Mouse (Mus musculus): ENCODE measurements around the gene Ppp2r5e.
A peak's percentile ranks its signal among the peaks of the same experiment; 100 is the strongest.
"Not testable (repeated sequence)": the region's sequence is repeated elsewhere in the genome, so short reads cannot be mapped to it uniquely, and the experiment has no call there.

Ppp2r5e gene

DNA sequence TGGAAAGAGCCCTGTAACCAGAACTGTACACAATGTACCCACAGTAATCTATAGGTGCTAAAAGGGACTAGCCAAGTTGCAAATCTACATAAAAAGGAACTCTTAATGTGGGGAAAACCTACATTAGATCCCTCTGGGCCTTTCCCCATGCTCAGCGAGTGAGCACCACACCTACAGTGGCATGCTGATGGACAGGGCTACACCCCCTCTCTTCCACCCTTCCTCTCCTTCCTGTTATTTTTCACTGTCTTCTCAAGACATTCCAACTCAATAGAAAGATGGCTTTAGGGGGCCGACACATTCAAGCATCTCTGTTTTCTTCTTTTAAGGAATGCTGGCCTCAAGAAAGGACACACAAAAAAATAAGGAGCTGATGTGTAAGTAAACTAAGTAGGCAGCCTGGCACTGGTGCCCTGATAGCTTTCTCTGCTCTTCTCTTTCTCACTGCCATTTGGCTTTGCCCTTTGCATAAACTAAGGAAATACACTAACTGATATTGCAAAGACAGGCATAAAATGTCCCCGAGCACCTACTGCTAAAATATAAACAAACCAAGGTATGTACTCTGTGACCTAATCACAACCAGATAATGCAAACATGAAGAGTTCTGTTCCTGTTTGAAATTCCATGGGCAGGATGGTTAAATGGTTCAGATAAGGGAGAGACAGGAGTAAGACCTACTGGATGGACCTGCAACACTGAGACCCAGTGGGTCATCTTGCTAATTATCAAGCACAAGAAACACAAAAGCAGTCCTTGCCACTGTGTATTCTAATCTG lies 103.3 kb downstream of the Ppp2r5e start:
- no peak for DNase-seq (ENCODE audit: inconsistent age in 2 of 2, low spot score in 1 of 2)

DNA sequence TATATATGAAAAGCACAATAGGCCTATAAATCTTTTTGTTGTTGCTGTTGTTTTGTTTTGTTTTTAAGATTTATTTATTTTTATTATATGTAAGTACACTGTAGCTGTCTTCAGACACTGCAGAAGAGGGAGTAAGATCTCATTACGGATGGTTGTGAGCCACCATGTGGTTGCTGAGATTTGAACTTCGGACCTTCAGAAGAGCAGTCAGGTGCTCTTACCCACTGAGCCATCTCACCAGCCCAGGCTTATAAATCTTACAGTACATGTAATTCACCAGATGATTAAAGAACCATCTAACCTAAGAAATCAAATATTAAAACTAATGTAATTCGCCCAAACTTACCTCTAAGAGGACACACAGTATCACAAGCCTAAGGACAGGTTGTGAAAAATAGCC lies 103.9 kb downstream of the Ppp2r5e start:
- not testable (repeated sequence) for DNase-seq (ENCODE audit: inconsistent age in 2 of 2, low spot score in 1 of 2)

- DNase-seq (ENCODE audit: inconsistent age in 2 of 2, low spot score in 1 of 2), result no peak
Observed at GRCm38 (mm10) chr12:75487500-75487899, 108.5 kb downstream of the Ppp2r5e start.

- DNase-seq (ENCODE audit: inconsistent age in 2 of 2, low spot score in 1 of 2), result no peak
Observed at GRCm38 (mm10) chr12:75486568-75487286, 109.3 kb downstream of the Ppp2r5e start.

DNA sequence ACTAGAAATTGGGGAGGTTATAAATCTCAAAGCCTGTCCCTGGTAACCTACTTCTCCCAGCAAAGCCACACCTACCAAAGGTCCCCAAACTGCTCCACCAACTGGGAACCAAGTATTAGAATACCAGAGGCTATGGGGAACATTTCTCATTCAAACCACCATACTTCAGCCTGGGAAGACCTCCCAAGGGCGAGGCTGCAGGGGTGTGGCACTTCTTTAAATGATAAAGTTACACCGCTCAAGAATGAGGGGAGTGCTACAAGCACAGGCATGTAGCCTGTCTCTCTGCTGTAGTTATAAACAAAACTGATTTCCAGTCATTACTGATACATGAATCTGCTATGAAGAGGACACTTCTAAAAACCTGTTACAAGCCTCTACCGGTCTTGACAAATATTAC lies 113.3 kb downstream of the Ppp2r5e start:
- no peak for DNase-seq (ENCODE audit: inconsistent age in 2 of 2, low spot score in 1 of 2)

DNA sequence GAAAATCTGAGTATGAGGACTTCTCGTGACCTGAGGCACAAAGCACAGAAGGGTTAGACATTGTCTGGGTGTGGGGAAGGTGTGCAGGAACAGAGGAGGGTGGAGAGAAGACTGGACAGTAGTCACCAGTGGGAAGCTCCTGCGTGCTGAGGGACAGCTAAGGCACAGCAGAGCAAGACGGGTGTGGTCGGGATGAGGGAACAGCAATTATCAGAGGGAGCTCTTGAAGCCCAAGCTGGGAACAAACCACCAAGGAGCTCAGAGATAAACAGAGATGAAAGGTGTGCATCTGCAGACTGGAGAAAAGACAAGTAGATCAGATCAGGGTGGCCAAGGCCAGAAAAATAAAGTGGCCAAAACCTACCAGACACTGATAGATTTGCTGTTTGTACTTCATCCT lies 114.0 kb downstream of the Ppp2r5e start:
- DNase-seq (ENCODE audit: inconsistent age in 2 of 2, low spot score in 1 of 2), result no peak

- no peak for DNase-seq (ENCODE audit: inconsistent age in 2 of 2, low spot score in 1 of 2)
Observed at GRCm38 (mm10) chr12:75480031-75480430, 116.0 kb downstream of the Ppp2r5e start.

- no peak for DNase-seq (ENCODE audit: inconsistent age in 2 of 2, low spot score in 1 of 2)
Observed at GRCm38 (mm10) chr12:75479375-75479898, 116.6 kb downstream of the Ppp2r5e start.

DNA sequence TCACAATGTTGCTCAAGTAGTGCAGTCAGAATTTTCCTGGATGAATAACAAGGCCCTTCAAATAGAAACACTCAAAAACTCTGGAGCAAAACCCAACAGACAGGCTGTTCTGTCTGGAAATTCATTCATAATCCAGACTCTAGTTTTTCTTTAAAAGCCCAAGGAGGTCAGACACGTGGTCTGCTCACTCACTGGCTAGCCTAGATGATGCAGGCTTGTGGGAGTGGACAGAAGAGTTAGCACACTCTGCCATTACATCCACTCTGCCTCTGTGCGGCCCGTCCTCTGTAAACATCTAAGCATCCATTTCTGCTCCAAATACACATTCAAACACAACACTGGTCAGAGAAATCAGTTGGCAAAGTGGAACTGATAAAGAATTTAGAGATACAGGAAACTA lies 117.4 kb downstream of the Ppp2r5e start:
- DNase-seq (ENCODE audit: inconsistent age in 2 of 2, low spot score in 1 of 2), result no peak

DNA sequence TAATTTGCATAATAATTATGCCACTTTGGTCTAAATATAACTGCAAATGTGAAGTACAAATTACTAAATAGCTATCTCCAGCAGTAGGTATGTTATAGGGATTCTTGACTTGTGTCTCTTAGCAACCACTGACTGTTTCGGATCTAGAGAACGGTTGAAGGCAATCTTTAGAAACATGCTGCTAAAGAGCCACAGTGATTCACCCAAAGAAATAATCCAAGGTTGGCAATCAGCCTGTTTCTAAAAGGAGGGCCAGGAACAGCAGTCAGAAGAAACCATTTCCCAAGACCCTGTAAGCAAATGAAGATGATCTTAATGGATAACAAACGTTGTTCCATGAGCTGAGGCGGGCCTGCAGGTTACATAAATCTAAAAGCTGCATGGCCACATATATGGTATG lies 117.9 kb downstream of the Ppp2r5e start:
- DNase-seq (ENCODE audit: inconsistent age in 2 of 2, low spot score in 1 of 2), result peak in 1 of 2 experiments; percentile 74

DNA sequence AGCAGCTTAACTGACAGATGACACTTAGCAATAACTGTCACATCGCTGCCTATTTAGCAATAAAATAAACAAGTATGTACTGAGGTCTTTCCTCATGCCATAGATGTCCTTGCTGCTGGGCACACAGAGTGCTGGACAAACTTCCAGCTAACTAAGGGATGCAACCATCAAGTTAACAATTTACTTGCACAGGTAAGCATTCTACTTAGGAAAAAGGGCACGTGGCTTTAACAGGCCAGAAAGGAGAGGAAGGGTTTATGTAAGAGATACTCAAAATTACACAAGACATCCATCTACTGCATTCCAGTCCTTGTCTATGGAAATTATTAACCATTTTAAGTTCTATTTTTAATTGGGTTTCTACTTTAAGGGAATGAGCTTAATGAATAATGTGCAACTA lies 123.0 kb downstream of the Ppp2r5e start:
- DNase-seq (ENCODE audit: inconsistent age in 2 of 2, low spot score in 1 of 2), result no peak

DNA sequence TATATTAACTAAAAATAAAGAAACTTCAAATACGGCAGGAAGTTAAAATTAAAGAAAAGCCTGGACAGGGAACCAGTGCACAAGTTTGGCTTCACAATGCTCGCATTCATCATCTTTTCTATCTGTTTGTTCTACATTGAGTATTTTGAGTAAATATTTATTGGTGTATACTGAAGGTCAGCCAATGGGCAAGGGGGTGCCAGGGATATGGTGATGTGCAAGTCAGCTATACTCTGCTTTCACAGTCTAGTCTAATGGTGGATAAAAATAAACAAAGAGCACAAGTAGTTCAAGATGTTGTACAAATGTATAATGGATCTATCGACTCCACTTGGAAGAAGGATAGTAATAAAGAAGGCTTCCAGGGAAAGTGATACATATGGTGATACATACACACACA lies 123.9 kb downstream of the Ppp2r5e start:
- no peak for DNase-seq (ENCODE audit: inconsistent age in 2 of 2, low spot score in 1 of 2)

DNA sequence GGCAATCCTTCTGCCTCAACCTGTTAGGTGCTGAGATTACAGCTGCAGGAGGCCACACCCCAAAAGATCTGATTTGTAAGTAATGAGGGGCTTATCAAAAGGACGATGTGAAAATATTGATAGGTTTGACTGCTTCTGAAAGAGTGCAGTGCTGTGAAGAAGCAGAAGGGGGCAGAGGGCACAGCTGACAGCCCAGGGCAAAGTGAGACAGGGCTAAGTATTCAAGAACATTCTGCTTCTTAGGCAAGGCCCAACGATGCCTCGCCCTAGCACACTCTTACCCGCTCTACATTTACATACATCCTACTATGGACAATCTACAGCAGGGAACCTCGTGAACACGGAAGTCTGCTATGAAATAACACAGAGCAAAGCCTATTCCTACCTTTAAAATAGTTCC lies 128.2 kb downstream of the Ppp2r5e start:
- DNase-seq (ENCODE audit: inconsistent age in 2 of 2, low spot score in 1 of 2), result no peak

- no peak for DNase-seq (ENCODE audit: inconsistent age in 2 of 2, low spot score in 1 of 2)
Observed at GRCm38 (mm10) chr12:75467127-75467526, 128.9 kb downstream of the Ppp2r5e start.

DNA sequence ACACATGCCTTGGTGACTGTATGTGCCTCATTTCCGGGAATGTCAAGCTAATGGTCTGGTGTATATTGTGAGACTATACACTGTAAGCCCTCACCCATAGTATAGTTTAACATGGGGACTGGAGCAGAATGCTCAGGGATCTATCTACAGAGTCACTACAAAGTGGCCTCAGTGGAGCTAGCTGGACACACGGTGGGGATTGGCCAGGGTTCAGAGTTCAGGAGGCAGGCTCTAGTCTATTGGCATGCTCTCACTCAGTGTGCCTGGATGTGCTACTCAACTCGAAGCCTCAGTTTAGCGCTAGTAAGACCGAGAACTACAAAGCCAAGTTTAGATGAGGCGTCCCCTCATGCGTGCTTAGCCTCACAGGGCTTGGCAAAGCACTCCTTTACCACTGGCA lies 129.8 kb downstream of the Ppp2r5e start:
- DNase-seq (ENCODE audit: inconsistent age in 2 of 2, low spot score in 1 of 2), result no peak

DNA sequence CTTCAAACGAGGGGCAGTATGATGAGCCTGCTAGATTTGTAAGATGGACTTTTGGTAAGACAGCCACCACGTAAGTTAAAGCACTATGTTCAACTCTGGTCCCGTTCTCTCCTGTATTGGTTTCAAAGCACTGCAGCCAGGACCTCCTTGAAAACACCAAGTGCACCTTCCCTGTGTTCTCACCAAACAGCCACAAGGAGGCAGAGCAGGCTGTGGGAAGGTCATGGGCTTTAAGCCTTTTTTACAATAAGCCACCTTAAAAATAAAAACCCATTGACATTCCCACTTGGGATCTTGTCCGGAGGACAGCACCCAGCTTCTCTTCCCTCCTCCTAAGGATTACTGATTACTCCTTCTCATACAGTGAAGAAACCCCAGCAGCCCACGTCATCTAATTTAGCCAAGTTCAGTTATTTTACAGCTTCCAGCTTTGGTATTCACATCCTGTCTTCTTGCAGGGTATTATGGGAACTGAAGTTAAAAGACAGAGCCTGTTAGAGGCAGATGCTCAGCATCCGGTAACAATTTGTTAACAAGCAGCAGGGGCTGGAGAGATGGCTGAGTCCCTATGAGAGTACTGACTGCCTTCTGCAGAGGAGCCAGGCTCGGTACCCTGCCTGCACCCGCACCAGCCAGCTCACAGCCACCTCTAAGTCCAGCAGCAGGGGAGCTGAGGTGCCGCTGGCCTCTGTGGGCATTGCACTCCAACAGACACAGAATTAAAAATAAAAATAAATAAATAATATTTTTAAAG lies 131.9 kb downstream of the Ppp2r5e start:
- DNase-seq (ENCODE audit: inconsistent age in 2 of 2, low spot score in 1 of 2), result peak in 1 of 2 experiments; percentile 71

DNA sequence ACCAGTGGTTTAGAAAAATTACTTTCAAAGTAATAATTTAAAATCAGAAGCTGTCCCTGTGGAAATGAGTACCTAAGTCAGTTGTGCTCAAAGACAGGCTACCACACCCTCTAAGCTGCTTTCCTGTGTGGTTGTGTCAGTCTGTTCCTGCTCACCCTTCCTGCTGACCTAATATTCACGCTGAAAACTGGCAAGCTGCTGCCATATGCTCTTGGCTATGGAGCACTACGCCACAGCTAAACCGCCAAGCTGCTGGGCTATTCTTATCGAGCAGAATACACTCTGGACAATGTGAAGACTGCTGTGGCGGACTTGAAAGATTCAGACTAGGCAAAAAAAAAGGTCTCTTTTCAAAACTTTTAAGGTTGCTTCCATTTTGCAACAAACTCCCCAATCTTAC lies 135.5 kb downstream of the Ppp2r5e start:
- DNase-seq (ENCODE audit: inconsistent age in 2 of 2, low spot score in 1 of 2), result no peak

DNA sequence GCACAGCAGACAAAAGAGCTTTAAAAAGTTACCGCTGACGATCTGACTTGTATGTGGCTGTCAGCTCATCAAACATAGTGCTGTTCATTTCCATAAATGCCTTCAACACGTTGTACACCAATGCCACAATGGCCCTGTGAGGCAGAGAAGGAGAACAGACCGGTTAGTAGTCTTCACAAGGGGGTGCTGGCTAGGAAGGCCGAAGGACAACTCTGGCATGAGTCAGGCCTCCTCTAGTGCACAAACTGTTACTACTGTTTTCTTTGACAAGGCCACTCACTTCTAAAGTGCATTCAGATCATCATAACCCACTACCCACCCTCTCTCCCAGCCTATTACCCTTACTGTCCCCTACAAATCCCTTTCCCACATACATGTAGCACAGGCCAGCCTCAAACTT lies 136.4 kb downstream of the Ppp2r5e start:
- peak; percentile 78 to 83 for DNase-seq (ENCODE audit: inconsistent age in 2 of 2, low spot score in 1 of 2)

- DNase-seq (ENCODE audit: inconsistent age in 2 of 2, low spot score in 1 of 2), result no peak
Observed at GRCm38 (mm10) chr12:75453441-75453840, 142.6 kb downstream of the Ppp2r5e start.

DNA sequence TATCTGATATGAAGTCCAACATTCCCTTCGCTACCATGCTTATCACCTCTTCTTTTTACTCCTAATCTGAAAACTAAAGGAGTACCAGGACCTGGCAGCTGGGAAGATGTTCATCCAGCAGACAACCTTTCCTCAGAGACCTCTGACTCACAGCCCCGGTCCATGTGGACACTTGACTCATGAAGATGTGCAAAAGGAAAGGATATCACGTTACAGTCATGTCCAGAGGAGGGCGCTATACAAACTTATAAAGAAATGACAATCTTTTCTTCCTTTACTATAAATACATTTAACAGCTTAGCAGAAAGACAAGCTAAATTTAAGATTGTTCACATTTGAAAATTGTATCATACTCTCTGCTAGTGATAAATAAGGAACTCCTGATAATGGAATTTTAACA lies 143.0 kb downstream of the Ppp2r5e start:
- DNase-seq (ENCODE audit: inconsistent age in 2 of 2, low spot score in 1 of 2), result peak; percentile 41 to 75

DNA sequence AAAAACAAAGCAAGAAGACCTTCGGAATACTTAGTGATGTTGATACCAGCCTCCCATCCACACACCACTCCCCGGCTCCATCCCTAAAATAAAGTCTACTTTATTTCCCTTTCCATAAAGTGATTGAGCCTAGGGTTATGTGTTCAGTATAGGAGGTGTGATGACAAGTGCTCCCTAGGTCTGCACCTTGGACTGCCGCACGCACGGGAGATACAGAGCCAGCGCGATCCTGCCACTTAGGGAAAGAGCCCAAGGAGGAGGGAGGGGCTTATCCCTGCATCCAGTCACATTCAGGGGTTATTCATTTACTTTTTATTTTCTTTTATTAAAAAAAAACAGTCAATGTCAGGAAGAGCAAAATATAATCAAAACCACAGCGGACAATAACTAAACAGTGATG lies 145.5 kb downstream of the Ppp2r5e start:
- no peak for DNase-seq (ENCODE audit: inconsistent age in 2 of 2, low spot score in 1 of 2)

- DNase-seq (ENCODE audit: inconsistent age in 2 of 2, low spot score in 1 of 2), result peak in 1 of 2 experiments; percentile 21
Observed at GRCm38 (mm10) chr12:75450011-75450410, 146.0 kb downstream of the Ppp2r5e start.
